Mouse (Mus musculus) neural tube, embryonic 15.5 days (tissue): ENCODE data around the gene Bmp8a. TPM values are rescaled to one million over a fixed set of nuclear protein-coding genes. Genes with fewer than 3 reads are reported as not detected.
"Not testable (repeated sequence)": the region's sequence is repeated elsewhere in the genome, so short reads cannot be mapped to it uniquely, and the experiment has no call there.

Experiments
- ATAC-seq: fragments of 200-750 bp; cut with Nextera tagmentation; 2 replicates; pipeline ENCODE4 v1.8.0; 2017; ENCODE audit warnings: mild to moderate bottlenecking, moderate TSS enrichment, moderate library complexity; ENCODE audit not compliant: low FRiP score
- H3K27ac ChIP-seq: fragments of 300-500 bp; sonication (generic); replicated peaks from 2 replicates; pipeline ENCODE4 v1.5.1; 2015; ENCODE audit warnings: mild to moderate bottlenecking, inconsistent platforms
- H3K27me3 ChIP-seq: fragments of 300-500 bp; sonication (generic); replicated peaks from 2 replicates; pipeline ENCODE4 v1.6.1; 2015; ENCODE audit warnings: inconsistent platforms
- H3K36me3 ChIP-seq: fragments of 300-500 bp; sonication (generic); 2 replicates; pipeline ENCODE4 v1.6.1; 2015; ENCODE audit warnings: inconsistent platforms
- H3K4me1 ChIP-seq: fragments of 300-500 bp; sonication (generic); 2 replicates; pipeline ENCODE4 v1.6.1; 2015; ENCODE audit warnings: inconsistent platforms
- H3K4me2 ChIP-seq: fragments of 300-500 bp; sonication (generic); 2 replicates; pipeline ENCODE4 v1.6.1; 2015; ENCODE audit warnings: inconsistent platforms, mild to moderate bottlenecking, moderate library complexity
- H3K4me3 ChIP-seq: fragments of 300-500 bp; sonication (generic); replicated peaks from 2 replicates; pipeline ENCODE4 v1.5.1; 2015; ENCODE audit warnings: mild to moderate bottlenecking, inconsistent platforms
- H3K9ac ChIP-seq: fragments of 300-500 bp; sonication (generic); replicated peaks from 2 replicates; pipeline ENCODE4 v1.6.1; 2015; ENCODE audit warnings: mild to moderate bottlenecking, inconsistent platforms
- H3K9me3 ChIP-seq: fragments of 300-500 bp; sonication (generic); replicated peaks from 2 replicates; pipeline ENCODE4 v1.6.1; 2016; ENCODE audit warnings: inconsistent platforms
- WGBS: fragments of 180-500 bp; shearing (Covaris S2); methylation state at CpG from one replicate; pipeline ENCODE4 v1.1.7; 2015; ENCODE audit warnings: mixed read lengths; 5-methylcytosine and 5-hydroxymethylcytosine counted together
- polyA plus RNA-seq: library from polyadenylated mRNA; unstranded; fragments of >200 nt; fragmentation: Nextera tagmentation; extraction: Ambion mirVana; gene quantifications from 2 replicates; pipeline ENCODE4 v1.2.1, GENCODE M21; 2015

The Bmp8a gene
- polyA plus RNA-seq, 1 experiment from 2014 or later: 0.20 TPM

GRCm38 (mm10) chr4:123327630-123328029 lies 15.4 kb downstream of the Bmp8a start:
- H3K9ac ChIP-seq: no peak overlapping the region
- 64% methylated on average over 3 of the region's 3 CpGs for WGBS
- no peak for ATAC-seq
- H3K36me3 ChIP-seq: no peaks in the 10 kb centered on the region
- H3K4me1 ChIP-seq: peaks cover 7% of the 10 kb centered on the region; the same call in 1 of the 2 replicates
- no peaks in the 10 kb centered on the region for H3K9me3 ChIP-seq
- H3K27ac ChIP-seq: no peak overlapping the region
- H3K4me2 ChIP-seq: no peak overlapping the region
- H3K4me3 ChIP-seq: no peak overlapping the region
- peaks cover 4% of the 10 kb centered on the region for H3K27me3 ChIP-seq

DNA sequence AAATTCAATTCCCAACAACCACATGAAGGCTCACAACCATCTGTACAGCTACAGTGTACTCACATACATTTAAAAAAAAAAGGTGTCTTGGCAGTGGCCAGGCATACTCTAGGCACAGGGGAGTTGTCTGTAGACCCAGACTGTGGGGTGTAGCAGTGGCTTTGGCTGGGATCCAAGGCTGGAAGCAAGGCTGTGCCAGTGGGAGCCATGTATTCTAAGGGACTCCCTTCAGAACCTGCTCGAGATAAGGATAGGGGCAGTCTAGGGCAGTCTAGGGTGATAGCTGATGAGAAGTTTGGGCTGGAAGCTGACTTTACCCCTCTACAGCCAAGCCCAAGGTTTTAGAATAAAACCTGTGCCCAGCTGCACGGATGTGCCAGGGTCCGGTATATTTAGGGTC lies 17.0 kb downstream of the Bmp8a start:
- Histone ChIP-seq H3K4me2 (no peak overlapping the region), H3K36me3 (no peaks in the 10 kb centered on the region), H3K27ac (no peak overlapping the region), H3K9ac (no peak overlapping the region), H3K4me1 (peaks cover 7% of the 10 kb centered on the region; the same call in 1 of the 2 replicates), H3K4me3 (no peak overlapping the region), H3K27me3 (peaks cover 10% of the 10 kb centered on the region), H3K9me3 (no peaks in the 10 kb centered on the region)
- ATAC-seq: no peak
- WGBS: 74% methylated on average over 3 of the region's 3 CpGs

DNA sequence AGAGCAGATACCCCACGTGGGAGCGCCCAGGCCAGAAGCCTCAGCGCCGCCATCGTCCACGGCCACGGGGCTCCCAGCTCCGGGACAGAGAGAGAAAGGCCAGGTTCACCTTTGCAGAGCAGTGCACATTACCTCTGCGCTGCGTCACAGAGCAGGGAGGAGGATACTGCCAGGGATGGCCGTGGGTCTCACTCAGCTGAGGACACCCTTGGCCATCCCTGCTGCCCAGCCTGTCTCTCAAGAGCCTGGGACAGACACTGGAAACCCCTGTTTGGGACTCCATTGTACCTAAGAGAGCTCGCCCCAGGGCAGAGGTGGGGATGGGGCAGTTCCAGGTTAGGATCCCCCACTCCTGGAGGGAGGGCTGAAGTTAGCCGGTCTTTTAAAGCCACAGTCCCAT lies 19.5 kb downstream of the Bmp8a start, which contains the start of gene Oxct2a:
Gene Oxct2a, minus strand, starts transcription at position 101 of the 400 bp plus-strand sequence.
- H3K36me3 ChIP-seq: no peaks in the 10 kb centered on the region
- no peak within 1 kb of the TSS for H3K27ac ChIP-seq
- peak within 1 kb of the TSS; percentile 57 for H3K4me2 ChIP-seq
- H3K4me3 ChIP-seq: peak within 1 kb of the TSS; percentile 25
- 17% methylated on average over 13 of the region's 13 CpGs for WGBS
- no peaks in the 10 kb centered on the region for H3K9me3 ChIP-seq
- ATAC-seq: peak; percentile 46
- H3K27me3 ChIP-seq: peaks cover 10% of the 10 kb centered on the region
- H3K4me1 ChIP-seq: peaks cover 7% of the 10 kb centered on the region; the same call in 1 of the 2 replicates
- no peak within 1 kb of the TSS for H3K9ac ChIP-seq

DNA sequence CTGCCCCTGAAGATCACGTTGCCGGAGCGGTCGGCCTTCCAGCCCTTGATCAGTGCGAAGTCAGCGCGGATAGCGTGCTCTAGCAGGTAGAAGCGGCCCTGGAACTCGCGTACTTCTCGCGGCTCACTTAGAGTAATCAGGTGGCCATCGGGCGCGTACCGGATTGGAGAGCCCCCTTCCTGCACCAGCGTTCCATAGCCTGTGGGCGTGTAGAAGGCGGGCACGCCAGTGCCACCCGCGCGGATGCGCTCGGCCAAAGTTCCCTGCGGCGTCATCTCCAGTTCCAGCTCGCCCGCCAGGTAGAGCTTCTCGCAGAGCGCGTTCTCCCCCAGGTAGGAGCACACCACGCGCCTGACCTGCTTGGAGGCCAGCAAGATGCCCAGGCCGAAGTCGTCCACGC lies 20.1 kb downstream of the Bmp8a start:
- not testable (repeated sequence) for H3K36me3 ChIP-seq, H3K27ac ChIP-seq, H3K4me1 ChIP-seq, H3K9ac ChIP-seq, H3K9me3 ChIP-seq
- H3K4me3 ChIP-seq: peak overlapping the region; percentile 25
- H3K27me3 ChIP-seq: peaks cover 10% of the 10 kb centered on the region
- WGBS: 17% methylated on average over 22 of the region's 38 CpGs
- H3K4me2 ChIP-seq: peak overlapping the region; percentile 57
- peak; percentile 78 for ATAC-seq

DNA sequence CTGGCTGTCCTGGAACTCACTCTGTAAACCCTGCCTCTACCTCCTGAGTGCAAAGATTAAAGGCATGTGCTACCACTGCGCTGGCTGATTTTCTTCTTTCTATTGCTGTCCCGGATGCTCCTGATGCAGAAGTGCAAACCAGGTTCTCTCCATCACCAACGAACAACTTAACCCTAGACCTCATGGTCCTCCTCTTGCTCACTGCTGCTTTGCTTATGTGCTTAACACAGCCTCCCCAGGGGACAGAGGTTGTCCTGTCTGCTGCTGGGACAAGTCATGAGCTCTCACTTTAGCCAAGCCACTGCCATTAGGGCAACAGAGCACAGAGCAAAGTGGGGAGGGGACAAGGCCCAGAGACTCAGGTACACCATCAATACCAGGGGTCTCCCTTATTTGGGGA lies 28.6 kb downstream of the Bmp8a start:
- H3K27ac ChIP-seq: no peak overlapping the region
- no peak for ATAC-seq
- no peaks in the 10 kb centered on the region for H3K9me3 ChIP-seq
- WGBS: 91% methylated on average over 3 of the region's 3 CpGs
- no peaks in the 10 kb centered on the region for H3K36me3 ChIP-seq
- no peaks in the 10 kb centered on the region for H3K27me3 ChIP-seq
- no peak overlapping the region for H3K4me2 ChIP-seq
- H3K9ac ChIP-seq: no peak overlapping the region
- H3K4me3 ChIP-seq: no peak overlapping the region
- H3K4me1 ChIP-seq: no peaks in the 10 kb centered on the region

DNA sequence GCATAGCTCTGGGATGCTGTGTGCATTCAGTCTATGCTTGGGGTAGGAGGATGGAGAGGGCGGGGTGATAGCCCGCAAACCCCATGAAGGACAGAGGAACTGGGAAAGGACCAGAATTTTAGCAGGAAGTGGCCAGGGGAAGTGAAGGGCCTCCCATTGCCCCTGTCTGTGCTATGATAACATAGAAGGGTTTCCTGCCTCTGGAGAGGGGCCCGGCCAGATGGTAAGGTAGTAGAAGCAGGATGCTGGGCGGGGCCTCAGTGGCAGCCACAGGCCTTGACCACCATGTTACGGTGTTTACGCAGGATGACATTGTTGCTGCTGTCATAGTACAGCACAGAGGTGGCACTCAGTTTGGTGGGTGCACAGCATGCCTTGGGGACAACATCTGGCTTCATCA lies 30.0 kb downstream of the Bmp8a start:
- H3K27ac ChIP-seq: no peak overlapping the region
- H3K27me3 ChIP-seq: no peaks in the 10 kb centered on the region
- H3K36me3 ChIP-seq: no peaks in the 10 kb centered on the region
- no peaks in the 10 kb centered on the region for H3K9me3 ChIP-seq
- no peak overlapping the region for H3K9ac ChIP-seq
- no peak overlapping the region for H3K4me3 ChIP-seq
- no peaks in the 10 kb centered on the region for H3K4me1 ChIP-seq
- H3K4me2 ChIP-seq: no peak overlapping the region
- 85% methylated on average over 6 of the region's 6 CpGs for WGBS
- no peak for ATAC-seq

DNA sequence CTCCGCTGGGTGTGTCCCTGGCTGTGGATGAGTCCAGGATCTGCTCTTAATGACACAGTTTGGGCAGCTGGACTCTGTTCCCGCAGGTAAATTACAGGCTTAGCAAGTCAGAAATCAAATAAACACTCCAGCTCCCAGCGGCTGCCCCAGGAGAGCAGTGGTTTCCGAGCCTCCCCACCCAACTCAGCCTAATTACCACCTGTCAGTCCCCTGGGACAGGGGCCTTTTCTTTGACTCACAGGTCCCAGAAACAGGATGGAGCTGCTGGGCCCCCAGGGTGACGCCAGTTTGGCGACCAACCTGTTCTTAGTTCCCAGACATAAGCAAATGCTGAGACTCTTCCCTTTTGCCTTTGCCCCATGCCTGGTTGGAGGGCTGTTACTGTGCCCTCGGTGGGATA lies 31.2 kb downstream of the Bmp8a start:
- Histone ChIP-seq H3K9me3 (no peaks in the 10 kb centered on the region), H3K4me3 (no peak overlapping the region), H3K9ac (no peak overlapping the region), H3K4me2 (no peak overlapping the region), H3K27me3 (no peaks in the 10 kb centered on the region), H3K27ac (no peak overlapping the region), H3K36me3 (no peaks in the 10 kb centered on the region), H3K4me1 (no peaks in the 10 kb centered on the region)
- no peak for ATAC-seq
- WGBS: 87% methylated on average over 7 of the region's 7 CpGs

- ATAC-seq: no peak
- no peak overlapping the region for H3K9ac ChIP-seq
- no peaks in the 10 kb centered on the region for H3K4me1 ChIP-seq
- H3K4me3 ChIP-seq: no peak overlapping the region
- no peak overlapping the region for H3K4me2 ChIP-seq
- 69% methylated on average over 3 of the region's 3 CpGs for WGBS
- H3K9me3 ChIP-seq: no peaks in the 10 kb centered on the region
- peaks cover 10% of the 10 kb centered on the region for H3K36me3 ChIP-seq
- H3K27ac ChIP-seq: no peak overlapping the region
- H3K27me3 ChIP-seq: no peaks in the 10 kb centered on the region
These were observed 34.8 kb downstream of the Bmp8a start for GRCm38 (mm10) chr4:123308292-123308691.

GRCm38 (mm10) chr4:123306999-123307398 lies 36.1 kb downstream of the Bmp8a start:
- Histone ChIP-seq H3K27ac (no peak overlapping the region), H3K9me3 (no peaks in the 10 kb centered on the region), H3K4me1 (no peaks in the 10 kb centered on the region), H3K4me3 (no peak overlapping the region), H3K9ac (no peak overlapping the region), H3K27me3 (no peaks in the 10 kb centered on the region), H3K36me3 (peaks cover 23% of the 10 kb centered on the region), H3K4me2 (no peak overlapping the region)
- WGBS: 92% methylated on average over 10 of the region's 10 CpGs
- no peak for ATAC-seq

GRCm38 (mm10) chr4:123305789-123306188 lies 37.3 kb downstream of the Bmp8a start:
- no peak for ATAC-seq
- H3K36me3 ChIP-seq: peaks cover 26% of the 10 kb centered on the region
- no peak overlapping the region for H3K4me3 ChIP-seq
- H3K9ac ChIP-seq: no peak overlapping the region
- 29% methylated on average over 3 of the region's 3 CpGs for WGBS
- H3K4me2 ChIP-seq: no peak overlapping the region
- H3K9me3 ChIP-seq: no peaks in the 10 kb centered on the region
- no peaks in the 10 kb centered on the region for H3K27me3 ChIP-seq
- H3K4me1 ChIP-seq: no peaks in the 10 kb centered on the region
- H3K27ac ChIP-seq: no peak overlapping the region

- H3K4me2 ChIP-seq: no peak overlapping the region
- H3K9me3 ChIP-seq: no peaks in the 10 kb centered on the region
- H3K9ac ChIP-seq: no peak overlapping the region
- no peak overlapping the region for H3K4me3 ChIP-seq
- H3K27ac ChIP-seq: no peak overlapping the region
- 90% methylated on average over 11 of the region's 11 CpGs for WGBS
- H3K36me3 ChIP-seq: peaks cover 80% of the 10 kb centered on the region
- ATAC-seq: no peak
- H3K27me3 ChIP-seq: no peaks in the 10 kb centered on the region
- no peaks in the 10 kb centered on the region for H3K4me1 ChIP-seq
These were observed 43.9 kb downstream of the Bmp8a start for GRCm38 (mm10) chr4:123298980-123299670.

GRCm38 (mm10) chr4:123298226-123298625 lies 44.8 kb downstream of the Bmp8a start:
- no peak overlapping the region for H3K27ac ChIP-seq
- no peak overlapping the region for H3K4me3 ChIP-seq
- H3K4me2 ChIP-seq: no peak overlapping the region
- H3K9me3 ChIP-seq: no peaks in the 10 kb centered on the region
- H3K4me1 ChIP-seq: no peaks in the 10 kb centered on the region
- no peaks in the 10 kb centered on the region for H3K27me3 ChIP-seq
- WGBS: 88% methylated on average over 4 of the region's 4 CpGs
- no peak for ATAC-seq
- H3K36me3 ChIP-seq: peaks cover 78% of the 10 kb centered on the region
- H3K9ac ChIP-seq: no peak overlapping the region
